Mouse (Mus musculus) embryonic facial prominence, embryonic 15.5 days (tissue): ENCODE measurements around the gene Plekhm1. TPM values are rescaled to one million over a fixed set of nuclear protein-coding genes. Genes with fewer than 3 reads are reported as not detected.

Source experiments
- ATAC-seq: fragments of 200-750 bp; cut with Nextera tagmentation; 2 replicates; pipeline ENCODE4 v1.8.0; 2017; ENCODE audit warnings: low read depth, moderate TSS enrichment; ENCODE audit not compliant: insufficient number of reproducible peaks, low FRiP score, low TSS enrichment
- H3K27ac ChIP-seq: fragments of 300-500 bp; sonication (generic); replicated peaks from 2 replicates; pipeline ENCODE4 v1.5.1; 2015; ENCODE audit warnings: mild to moderate bottlenecking, inconsistent platforms
- H3K27me3 ChIP-seq: fragments of 300-500 bp; sonication (generic); 2 replicates; pipeline ENCODE4 v1.6.1; 2015; ENCODE audit warnings: inconsistent platforms
- H3K36me3 ChIP-seq: fragments of 300-500 bp; sonication (generic); 2 replicates; pipeline ENCODE4 v1.6.1; 2015; ENCODE audit warnings: mild to moderate bottlenecking, inconsistent platforms
- H3K4me1 ChIP-seq: fragments of 300-500 bp; sonication (generic); 2 replicates; pipeline ENCODE4 v1.6.1; 2015; ENCODE audit warnings: inconsistent platforms
- H3K4me2 ChIP-seq: fragments of 300-500 bp; sonication (generic); replicated peaks from 2 replicates; pipeline ENCODE4 v1.6.1; 2015; ENCODE audit warnings: mild to moderate bottlenecking, inconsistent platforms
- H3K4me3 ChIP-seq: fragments of 300-500 bp; sonication (generic); replicated peaks from 2 replicates; pipeline ENCODE4 v1.5.1; 2015; ENCODE audit warnings: mild to moderate bottlenecking, inconsistent platforms
- H3K9ac ChIP-seq: fragments of 300-500 bp; sonication (generic); 2 replicates; pipeline ENCODE4 v1.6.1; 2015; ENCODE audit warnings: inconsistent platforms
- H3K9me3 ChIP-seq: fragments of 300-500 bp; sonication (generic); replicated peaks from 2 replicates; pipeline ENCODE4 v1.6.1; 2016; ENCODE audit warnings: inconsistent platforms
- WGBS: fragments of 180-500 bp; shearing (Covaris S2); methylation state at CpG from one replicate; pipeline ENCODE4 v1.1.7; 2015; 5-methylcytosine and 5-hydroxymethylcytosine counted together
- polyA plus RNA-seq: library from polyadenylated mRNA; unstranded; fragments of >200 nt; fragmentation: Nextera tagmentation; extraction: Ambion mirVana; gene quantifications from 2 replicates; pipeline ENCODE4 v1.2.1, GENCODE M21; 2015

Plekhm1 gene
- polyA plus RNA-seq, 1 experiment from 2014 or later: 9.2 TPM

GRCm38 (mm10) chr11:103339414-103340119, 72.9 kb downstream of the Plekhm1 start:
- peak overlapping the region; percentile 21 for H3K4me3 ChIP-seq
- ATAC-seq: no peak
- no peaks in the 10 kb centered on the region for H3K36me3 ChIP-seq
- peaks cover under 1% of the 10 kb centered on the region; the same call in 1 of the 2 replicates for H3K27me3 ChIP-seq
- no peak overlapping the region; the same call in 1 of the 2 replicates for H3K27ac ChIP-seq
- WGBS: 33% methylated on average over 19 of the region's 19 CpGs
- H3K9ac ChIP-seq: no peak overlapping the region
- H3K4me2 ChIP-seq: peak overlapping the region; percentile 45
- H3K4me1 ChIP-seq: peaks cover 16% of the 10 kb centered on the region
- no peaks in the 10 kb centered on the region for H3K9me3 ChIP-seq

- H3K4me1 ChIP-seq: peaks cover 21% of the 10 kb centered on the region
- no peak overlapping the region for H3K4me3 ChIP-seq
- whole genome bisulfite sequencing: 89% methylated on average over 6 of the region's 6 CpGs
- H3K27ac ChIP-seq: no peak overlapping the region
- no peak overlapping the region for H3K9ac ChIP-seq
- H3K9me3 ChIP-seq: no peaks in the 10 kb centered on the region
- H3K4me2 ChIP-seq: no peak overlapping the region
- no peak for ATAC-seq
- peaks cover 9% of the 10 kb centered on the region for H3K27me3 ChIP-seq
- no peaks in the 10 kb centered on the region for H3K36me3 ChIP-seq
These were observed 73.8 kb downstream of the Plekhm1 start for GRCm38 (mm10) chr11:103338671-103339070.

GRCm38 (mm10) chr11:103338119-103338518, 74.4 kb downstream of the Plekhm1 start:
- peaks cover 14% of the 10 kb centered on the region for H3K27me3 ChIP-seq
- peaks cover 26% of the 10 kb centered on the region for H3K4me1 ChIP-seq
- no peak for ATAC-seq
- H3K9ac ChIP-seq: no peak overlapping the region
- no peak overlapping the region for H3K4me2 ChIP-seq
- no peaks in the 10 kb centered on the region for H3K36me3 ChIP-seq
- no peaks in the 10 kb centered on the region for H3K9me3 ChIP-seq
- 86% methylated on average over 7 of the region's 7 CpGs for WGBS
- no peak overlapping the region for H3K27ac ChIP-seq
- H3K4me3 ChIP-seq: no peak overlapping the region

GRCm38 (mm10) chr11:103337180-103337579, 75.3 kb downstream of the Plekhm1 start:
- no peaks in the 10 kb centered on the region for H3K9me3 ChIP-seq
- no peak overlapping the region for H3K27ac ChIP-seq
- no peak for ATAC-seq
- peaks cover 22% of the 10 kb centered on the region for H3K27me3 ChIP-seq
- peaks cover 35% of the 10 kb centered on the region for H3K4me1 ChIP-seq
- 90% methylated on average over 2 of the region's 2 CpGs for WGBS
- no peak overlapping the region for H3K4me3 ChIP-seq
- H3K36me3 ChIP-seq: no peaks in the 10 kb centered on the region
- no peak overlapping the region for H3K9ac ChIP-seq
- H3K4me2 ChIP-seq: no peak overlapping the region

- no peak for ATAC-seq
- H3K9me3 ChIP-seq: no peaks in the 10 kb centered on the region
- H3K36me3 ChIP-seq: no peaks in the 10 kb centered on the region
- H3K9ac ChIP-seq: no peak overlapping the region
- no peak overlapping the region for H3K4me2 ChIP-seq
- no peak overlapping the region for H3K4me3 ChIP-seq
- H3K27me3 ChIP-seq: peaks cover 27% of the 10 kb centered on the region
- no peak overlapping the region for H3K27ac ChIP-seq
- H3K4me1 ChIP-seq: peaks cover 38% of the 10 kb centered on the region
- 51% methylated on average over 5 of the region's 5 CpGs for WGBS
These were observed 76.9 kb downstream of the Plekhm1 start for GRCm38 (mm10) chr11:103335561-103335960.

- H3K4me2 ChIP-seq: no peak overlapping the region
- WGBS: 65% methylated on average over 9 of the region's 9 CpGs
- peaks cover 31% of the 10 kb centered on the region for H3K4me1 ChIP-seq
- no peaks in the 10 kb centered on the region for H3K36me3 ChIP-seq
- ATAC-seq: no peak
- no peaks in the 10 kb centered on the region for H3K9me3 ChIP-seq
- peak overlapping the region; percentile 53 for H3K27ac ChIP-seq
- no peak overlapping the region for H3K9ac ChIP-seq
- peaks cover 27% of the 10 kb centered on the region for H3K27me3 ChIP-seq
- no peak overlapping the region for H3K4me3 ChIP-seq
These were observed 77.6 kb downstream of the Plekhm1 start for GRCm38 (mm10) chr11:103334925-103335324.

- WGBS: 17% methylated on average over 40 of the region's 40 CpGs
- Histone ChIP-seq H3K36me3 (no peaks in the 10 kb centered on the region), H3K9me3 (no peaks in the 10 kb centered on the region), H3K27me3 (peaks cover 27% of the 10 kb centered on the region), H3K4me2 (peak overlapping the region; percentile 54), H3K4me1 (peaks cover 25% of the 10 kb centered on the region), H3K4me3 (peak overlapping the region; percentile 32), H3K27ac (peak overlapping the region; percentile 53), H3K9ac (no peak overlapping the region)
- ATAC-seq: no peak
These were observed 78.6 kb downstream of the Plekhm1 start for GRCm38 (mm10) chr11:103333719-103334398.

- 30% methylated on average over 34 of the region's 34 CpGs for WGBS
- Histone ChIP-seq H3K27me3 (peaks cover 27% of the 10 kb centered on the region), H3K9me3 (no peaks in the 10 kb centered on the region), H3K27ac (no peak overlapping the region), H3K4me3 (peak overlapping the region; percentile 32), H3K36me3 (no peaks in the 10 kb centered on the region), H3K4me2 (peak overlapping the region; percentile 54), H3K9ac (no peak overlapping the region), H3K4me1 (peaks cover 25% of the 10 kb centered on the region)
- no peak for ATAC-seq
These were observed 79.4 kb downstream of the Plekhm1 start for GRCm38 (mm10) chr11:103332890-103333651.

GRCm38 (mm10) chr11:103332186-103332889, 80.1 kb downstream of the Plekhm1 start:
- Histone ChIP-seq H3K4me3 (peak overlapping the region; percentile 32), H3K27me3 (peaks cover 27% of the 10 kb centered on the region), H3K9ac (no peak overlapping the region), H3K9me3 (no peaks in the 10 kb centered on the region), H3K4me2 (peak overlapping the region; percentile 54), H3K36me3 (no peaks in the 10 kb centered on the region), H3K4me1 (peaks cover 25% of the 10 kb centered on the region), H3K27ac (no peak overlapping the region)
- 27% methylated on average over 18 of the region's 18 CpGs for WGBS
- no peak for ATAC-seq

- no peak overlapping the region for H3K27ac ChIP-seq
- no peaks in the 10 kb centered on the region for H3K36me3 ChIP-seq
- no peaks in the 10 kb centered on the region for H3K9me3 ChIP-seq
- H3K4me2 ChIP-seq: no peak overlapping the region
- H3K9ac ChIP-seq: no peak overlapping the region
- no peak overlapping the region for H3K4me3 ChIP-seq
- H3K27me3 ChIP-seq: peaks cover 27% of the 10 kb centered on the region
- 88% methylated on average over 10 of the region's 10 CpGs for WGBS
- peaks cover 25% of the 10 kb centered on the region for H3K4me1 ChIP-seq
- ATAC-seq: no peak
These were observed 80.8 kb downstream of the Plekhm1 start for GRCm38 (mm10) chr11:103331502-103332185.
